Mouse (Mus musculus): ENCODE results near the gene Pax7. TPM values are rescaled to one million over a fixed set of nuclear protein-coding genes. Genes with fewer than 3 reads are reported as not detected.

Gene Pax7
- polyA plus RNA-seq, 1 experiment from 2014 or later, result not detected

- Histone ChIP-seq H3K36me3 (no peaks in the 10 kb centered on the region), H3K4me2 (no peak overlapping the region), H3K27ac (no peak overlapping the region), H3K4me1 (replicated peaks) (no peaks in the 10 kb centered on the region), H3K4me3 (replicated peaks) (no peak overlapping the region), H3K9me3 (replicated peaks) (no peaks in the 10 kb centered on the region), H3K9ac (no peak overlapping the region), H3K27me3 (no peaks in the 10 kb centered on the region)
- ATAC-seq (ENCODE audit: low read depth) (no peak), DNase-seq (no peak)
- 60% methylated on average over 11 of the region's 11 CpGs for WGBS (ENCODE audit: insufficient replicate concordance)
Measured at GRCm38 (mm10) chr4:139703468-139703867, 129.9 kb downstream of the Pax7 start.

DNA sequence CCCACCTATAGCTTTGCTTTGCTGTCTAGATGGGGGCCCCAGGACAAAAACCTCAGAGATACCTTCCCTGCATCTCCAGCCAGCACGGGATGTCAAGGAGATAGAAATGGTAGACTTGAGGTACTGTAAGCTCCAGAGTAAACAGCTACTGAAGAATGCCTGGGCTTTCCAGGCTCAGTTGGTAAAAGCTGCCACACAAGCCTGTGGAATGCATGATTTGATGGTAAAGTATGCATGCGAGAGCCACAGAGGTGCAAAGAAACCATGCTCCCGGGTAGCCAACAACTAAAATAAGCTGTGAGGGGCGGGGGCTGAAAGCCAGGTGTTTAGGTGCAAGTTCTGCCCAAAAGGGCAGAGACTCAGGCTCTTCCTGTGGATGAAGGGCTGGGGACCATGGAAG lies 130.4 kb downstream of the Pax7 start:
- Histone ChIP-seq H3K9ac (no peak overlapping the region), H3K4me2 (no peak overlapping the region), H3K27me3 (no peaks in the 10 kb centered on the region), H3K9me3 (replicated peaks) (no peaks in the 10 kb centered on the region), H3K36me3 (no peaks in the 10 kb centered on the region), H3K27ac (no peak overlapping the region), H3K4me3 (replicated peaks) (no peak overlapping the region), H3K4me1 (replicated peaks) (no peaks in the 10 kb centered on the region)
- WGBS (ENCODE audit: insufficient replicate concordance), result 35% methylated on average over 4 of the region's 4 CpGs
- DNase-seq (no peak), ATAC-seq (ENCODE audit: low read depth) (no peak)

DNA sequence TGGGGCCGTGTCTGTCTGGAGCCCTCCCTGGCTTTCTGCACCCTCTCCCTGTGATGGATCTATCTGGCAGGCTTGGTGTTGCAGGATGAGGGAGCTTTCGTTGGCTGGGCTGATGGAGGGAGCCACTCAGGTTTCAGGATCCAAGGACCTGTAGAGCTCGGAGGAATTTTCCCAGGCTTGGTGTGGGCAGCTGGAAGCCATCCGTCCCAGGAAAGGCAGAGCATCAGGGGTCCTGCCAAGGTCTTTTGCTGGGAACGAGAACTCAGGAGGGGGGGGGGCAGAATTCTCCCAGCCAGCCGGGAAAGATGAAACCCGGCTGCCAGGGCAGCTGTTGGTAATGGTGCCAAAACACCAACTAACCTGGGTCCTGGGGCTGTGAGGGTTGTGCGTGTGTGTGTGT lies 134.7 kb downstream of the Pax7 start:
- no peak for ATAC-seq (ENCODE audit: low read depth)
- Histone ChIP-seq H3K27ac (no peak overlapping the region), H3K4me1 (replicated peaks) (no peaks in the 10 kb centered on the region), H3K4me3 (replicated peaks) (no peak overlapping the region), H3K27me3 (no peaks in the 10 kb centered on the region), H3K4me2 (no peak overlapping the region), H3K36me3 (no peaks in the 10 kb centered on the region), H3K9ac (no peak overlapping the region), H3K9me3 (replicated peaks) (no peaks in the 10 kb centered on the region)
- no peak for DNase-seq
- 53% methylated on average over 8 of the region's 8 CpGs for WGBS (ENCODE audit: insufficient replicate concordance)

DNA sequence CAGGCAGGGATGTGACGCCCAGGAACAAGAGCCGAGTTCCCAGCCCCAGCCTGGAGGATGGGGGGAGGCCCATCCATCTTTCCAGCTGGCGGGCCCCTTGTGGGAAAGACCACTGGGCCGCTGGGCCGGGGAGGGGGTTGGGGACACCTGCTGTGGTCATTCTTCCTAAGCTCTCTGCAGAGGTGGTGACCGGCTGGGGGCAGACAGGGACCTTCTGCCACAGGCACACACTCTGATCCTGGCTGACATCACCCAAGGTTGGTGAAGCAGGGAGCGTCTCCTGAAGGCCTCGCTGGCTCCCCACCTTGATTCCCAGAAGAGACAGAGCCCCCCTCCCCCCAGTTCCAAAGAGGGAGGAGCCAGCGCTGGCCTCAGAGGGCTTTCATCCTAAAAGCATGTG lies 135.6 kb downstream of the Pax7 start:
- Histone ChIP-seq H3K27me3 (no peaks in the 10 kb centered on the region; the same call in 1 of the 2 replicates), H3K27ac (no peak overlapping the region), H3K9me3 (replicated peaks) (no peaks in the 10 kb centered on the region), H3K9ac (no peak overlapping the region), H3K4me3 (replicated peaks) (no peak overlapping the region), H3K36me3 (no peaks in the 10 kb centered on the region), H3K4me2 (no peak overlapping the region), H3K4me1 (replicated peaks) (no peaks in the 10 kb centered on the region)
- ATAC-seq (ENCODE audit: low read depth) (no peak), DNase-seq (no peak)
- 10% methylated on average over 9 of the region's 9 CpGs for WGBS (ENCODE audit: insufficient replicate concordance)

- Histone ChIP-seq H3K4me2 (no peak overlapping the region), H3K9ac (no peak overlapping the region), H3K4me1 (replicated peaks) (no peaks in the 10 kb centered on the region), H3K27me3 (no peaks in the 10 kb centered on the region; the same call in 1 of the 2 replicates), H3K4me3 (replicated peaks) (no peak overlapping the region), H3K36me3 (no peaks in the 10 kb centered on the region), H3K9me3 (replicated peaks) (no peaks in the 10 kb centered on the region), H3K27ac (no peak overlapping the region)
- WGBS (ENCODE audit: insufficient replicate concordance), result 35% methylated on average over 5 of the region's 5 CpGs
- ATAC-seq (ENCODE audit: low read depth), result no peak
- no peak for DNase-seq
Measured at GRCm38 (mm10) chr4:139693315-139693714, 140.0 kb downstream of the Pax7 start.

- ATAC-seq (ENCODE audit: low read depth) (no peak), DNase-seq (no peak)
- Histone ChIP-seq H3K4me3 (replicated peaks) (no peak overlapping the region), H3K27ac (no peak overlapping the region), H3K9ac (no peak overlapping the region), H3K36me3 (no peaks in the 10 kb centered on the region), H3K27me3 (no peaks in the 10 kb centered on the region; the same call in 1 of the 2 replicates), H3K4me2 (no peak overlapping the region), H3K4me1 (replicated peaks) (no peaks in the 10 kb centered on the region), H3K9me3 (replicated peaks) (no peaks in the 10 kb centered on the region)
- WGBS (ENCODE audit: insufficient replicate concordance), result 27% methylated on average over 7 of the region's 7 CpGs
Measured at GRCm38 (mm10) chr4:139689627-139690269, 143.6 kb downstream of the Pax7 start.

DNA sequence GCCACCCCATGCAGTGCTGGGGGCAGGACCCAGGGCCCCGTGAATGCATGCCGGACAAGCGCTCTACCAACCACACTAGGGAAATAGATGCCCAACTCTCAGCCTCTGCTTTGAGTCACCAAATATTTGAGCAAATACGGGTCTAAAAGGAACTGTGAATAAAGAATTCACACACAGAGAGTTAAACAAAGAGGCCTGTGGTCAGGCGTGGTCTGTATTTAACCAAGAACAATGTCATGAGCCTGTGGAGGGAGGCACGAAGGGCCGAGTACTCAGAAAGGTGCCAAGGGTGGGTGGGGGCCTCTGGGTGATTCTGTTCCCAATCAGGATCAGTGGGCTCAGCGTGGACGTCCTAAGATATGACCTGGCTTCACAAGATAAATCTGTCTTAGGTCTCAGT lies 145.3 kb downstream of the Pax7 start:
- Histone ChIP-seq H3K27me3 (no peaks in the 10 kb centered on the region; the same call in 1 of the 2 replicates), H3K9ac (no peak overlapping the region), H3K27ac (no peak overlapping the region), H3K4me1 (replicated peaks) (no peaks in the 10 kb centered on the region), H3K36me3 (no peaks in the 10 kb centered on the region), H3K9me3 (replicated peaks) (no peaks in the 10 kb centered on the region), H3K4me2 (no peak overlapping the region), H3K4me3 (replicated peaks) (no peak overlapping the region)
- DNase-seq (no peak), ATAC-seq (ENCODE audit: low read depth) (no peak)
- 52% methylated on average over 9 of the region's 9 CpGs for WGBS (ENCODE audit: insufficient replicate concordance)

Other genes with a start within 250 kb of the Pax7 start
- not detected in 2 replicates for gene Gm21969, start 230.3 kb downstream of the Pax7 start, polyA plus RNA-seq (2015; fragmentation: Nextera tagmentation; extraction: Ambion mirVana)
- 50.2 and 57.3 TPM in 2 replicates for gene Aldh4a1, start 210.7 kb downstream of the Pax7 start, polyA plus RNA-seq (2015; fragmentation: Nextera tagmentation; extraction: Ambion mirVana)
- not detected in 2 replicates for gene Tas1r2, start 180.0 kb downstream of the Pax7 start, polyA plus RNA-seq (2015; fragmentation: Nextera tagmentation; extraction: Ambion mirVana)
- gene Klhdc7a, start 134.5 kb upstream of the Pax7 start, polyA plus RNA-seq (2015; fragmentation: Nextera tagmentation; extraction: Ambion mirVana), result 0.12 and 0.17 TPM in 2 replicates